Mouse (Mus musculus): ENCODE measurements around the gene Prkch. TPM values are rescaled to one million over a fixed set of nuclear protein-coding genes. Genes with fewer than 3 reads are reported as not detected.

The Prkch gene
- polyA plus RNA-seq, 1 experiment, result 0.02 TPM

DNA sequence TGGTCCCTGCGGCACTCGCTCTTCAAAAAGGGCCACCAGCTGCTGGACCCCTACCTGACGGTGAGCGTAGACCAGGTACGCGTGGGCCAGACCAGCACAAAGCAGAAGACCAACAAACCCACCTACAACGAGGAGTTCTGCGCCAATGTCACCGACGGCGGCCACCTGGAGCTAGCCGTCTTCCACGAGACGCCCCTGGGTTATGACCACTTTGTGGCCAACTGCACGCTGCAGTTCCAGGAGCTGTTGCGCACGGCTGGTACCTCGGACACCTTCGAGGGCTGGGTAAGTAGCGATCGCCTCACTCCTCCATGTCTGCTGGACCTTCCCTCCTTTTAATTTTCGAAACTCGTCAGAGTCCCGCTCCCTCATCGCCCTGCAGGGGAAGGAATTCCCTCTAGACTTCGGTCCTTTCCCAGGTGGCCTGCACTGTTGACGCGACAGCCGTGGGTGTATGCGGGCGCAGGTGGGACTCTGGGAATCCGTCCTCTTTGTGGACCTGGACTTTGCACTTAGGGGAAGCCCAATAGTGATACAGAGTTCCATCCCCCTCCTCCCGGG, 725 bp downstream of the Prkch start:
- no peaks in the 10 kb centered on the region for H3K79me2 ChIP-seq (ENCODE audit: control insufficient read depth, insufficient read depth)

DNA sequence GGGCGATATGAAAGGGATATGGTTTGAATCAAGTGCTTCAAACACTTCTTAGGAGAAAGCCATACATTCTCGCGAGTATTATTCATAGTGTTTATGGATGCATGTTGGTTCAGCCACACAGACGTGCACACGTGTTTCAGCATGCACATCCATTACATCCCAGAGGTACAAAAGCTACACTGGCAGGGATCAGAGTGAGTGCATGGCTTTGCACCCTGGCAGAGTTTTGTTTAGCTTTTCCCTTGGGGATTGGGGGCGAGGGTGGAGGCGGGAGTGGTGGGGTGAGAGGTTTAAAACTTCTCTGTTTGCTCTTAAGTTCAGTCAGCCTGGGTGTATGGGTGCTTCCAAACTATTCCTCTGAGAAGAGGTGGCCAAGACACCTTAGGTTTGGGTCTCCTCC, 1.3 kb downstream of the Prkch start:
- no peaks in the 10 kb centered on the region for H3K79me3 ChIP-seq (ENCODE audit: low read depth)
- H3K36me3 ChIP-seq (ENCODE audit: control insufficient read depth, insufficient read depth), result no peaks in the 10 kb centered on the region
- H3K4me3 ChIP-seq (ENCODE audit: insufficient read depth, poor library complexity, severe bottlenecking), result no peak overlapping the region
- H3ac ChIP-seq (ENCODE audit: control insufficient read depth, insufficient read length, low read depth), result no peak overlapping the region
- H3K27me3 ChIP-seq (ENCODE audit: control insufficient read depth, insufficient read depth, insufficient read length), result peaks cover 46% of the 10 kb centered on the region
- TF ChIP-seq USF1 (IDR thresholded peaks at IDR 0.05; ENCODE audit: low read depth) (no peak), MYOD1 (IDR thresholded peaks at IDR 0.05; ENCODE audit: control insufficient read depth, insufficient read length, low read depth) (no peak), MYOG (IDR thresholded peaks at IDR 0.05; ENCODE audit: control insufficient read depth, extremely low read depth, insufficient read length) (no peak), CTCF (IDR thresholded peaks at IDR 0.05; ENCODE audit: control insufficient read depth, insufficient read depth, insufficient read length) (no peak), CEBPB (IDR thresholded peaks at IDR 0.05; ENCODE audit: low read depth) (no peak), FOSL1 (IDR thresholded peaks at IDR 0.05; ENCODE audit: insufficient read depth, low read length, poor library complexity, severe bottlenecking) (no peak), MAX (IDR thresholded peaks at IDR 0.05) (no peak)
- H3K79me2 ChIP-seq (ENCODE audit: control insufficient read depth, insufficient read depth), result no peaks in the 10 kb centered on the region

More for the DNA sequence above, 725 bp downstream of the Prkch start:
- no peak overlapping the region for H3ac ChIP-seq (ENCODE audit: control insufficient read depth, insufficient read length, low read depth)
- H3K36me3 ChIP-seq (ENCODE audit: control insufficient read depth, insufficient read depth), result no peaks in the 10 kb centered on the region
- H3K79me3 ChIP-seq (ENCODE audit: low read depth), result no peaks in the 10 kb centered on the region
- TF ChIP-seq FOSL1 (IDR thresholded peaks at IDR 0.05; ENCODE audit: insufficient read depth, low read length, poor library complexity, severe bottlenecking) (no peak), MYOD1 (IDR thresholded peaks at IDR 0.05; ENCODE audit: control insufficient read depth, insufficient read length, low read depth) (no peak), MYOG (IDR thresholded peaks at IDR 0.05; ENCODE audit: control insufficient read depth, extremely low read depth, insufficient read length) (no peak), CEBPB (IDR thresholded peaks at IDR 0.05; ENCODE audit: low read depth) (no peak), CTCF (IDR thresholded peaks at IDR 0.05; ENCODE audit: control insufficient read depth, insufficient read depth, insufficient read length) (no peak), USF1 (IDR thresholded peaks at IDR 0.05; ENCODE audit: low read depth) (no peak), MAX (IDR thresholded peaks at IDR 0.05) (no peak)
- H3K4me3 ChIP-seq (ENCODE audit: insufficient read depth, poor library complexity, severe bottlenecking), result no peak overlapping the region
- peaks cover 47% of the 10 kb centered on the region for H3K27me3 ChIP-seq (ENCODE audit: control insufficient read depth, insufficient read depth, insufficient read length)

DNA sequence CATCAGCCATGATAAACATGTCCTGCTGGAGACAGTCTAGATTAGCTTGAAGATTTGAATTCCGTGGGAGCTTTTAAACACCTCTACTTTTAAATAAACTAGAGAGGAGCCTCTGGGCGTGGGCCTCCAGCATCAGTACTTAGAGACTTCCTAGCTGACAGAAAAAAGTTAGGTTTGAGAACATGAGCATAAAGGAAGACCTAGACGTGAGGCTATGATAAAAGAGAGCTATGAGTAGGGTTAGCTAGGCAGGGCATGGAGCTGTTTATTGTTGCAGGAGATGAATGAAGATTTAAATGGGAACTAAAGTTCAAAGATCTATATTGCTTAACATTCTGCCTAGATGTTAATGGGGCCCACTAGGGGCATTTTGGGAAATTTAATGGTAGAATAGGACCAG, 2.7 kb downstream of the Prkch start:
- Histone ChIP-seq H3K36me3 (ENCODE audit: control insufficient read depth, insufficient read depth) (no peaks in the 10 kb centered on the region), H3K79me3 (ENCODE audit: low read depth) (no peaks in the 10 kb centered on the region), H3K4me3 (ENCODE audit: insufficient read depth, poor library complexity, severe bottlenecking) (no peak overlapping the region), H3ac (ENCODE audit: control insufficient read depth, insufficient read length, low read depth) (no peak overlapping the region), H3K79me2 (ENCODE audit: control insufficient read depth, insufficient read depth) (no peaks in the 10 kb centered on the region), H3K27me3 (ENCODE audit: control insufficient read depth, insufficient read depth, insufficient read length) (peaks cover 39% of the 10 kb centered on the region)
- TF ChIP-seq CEBPB (IDR thresholded peaks at IDR 0.05; ENCODE audit: low read depth) (no peak), MYOD1 (IDR thresholded peaks at IDR 0.05; ENCODE audit: control insufficient read depth, insufficient read length, low read depth) (no peak), USF1 (IDR thresholded peaks at IDR 0.05; ENCODE audit: low read depth) (no peak), MYOG (IDR thresholded peaks at IDR 0.05; ENCODE audit: control insufficient read depth, extremely low read depth, insufficient read length) (no peak)

DNA sequence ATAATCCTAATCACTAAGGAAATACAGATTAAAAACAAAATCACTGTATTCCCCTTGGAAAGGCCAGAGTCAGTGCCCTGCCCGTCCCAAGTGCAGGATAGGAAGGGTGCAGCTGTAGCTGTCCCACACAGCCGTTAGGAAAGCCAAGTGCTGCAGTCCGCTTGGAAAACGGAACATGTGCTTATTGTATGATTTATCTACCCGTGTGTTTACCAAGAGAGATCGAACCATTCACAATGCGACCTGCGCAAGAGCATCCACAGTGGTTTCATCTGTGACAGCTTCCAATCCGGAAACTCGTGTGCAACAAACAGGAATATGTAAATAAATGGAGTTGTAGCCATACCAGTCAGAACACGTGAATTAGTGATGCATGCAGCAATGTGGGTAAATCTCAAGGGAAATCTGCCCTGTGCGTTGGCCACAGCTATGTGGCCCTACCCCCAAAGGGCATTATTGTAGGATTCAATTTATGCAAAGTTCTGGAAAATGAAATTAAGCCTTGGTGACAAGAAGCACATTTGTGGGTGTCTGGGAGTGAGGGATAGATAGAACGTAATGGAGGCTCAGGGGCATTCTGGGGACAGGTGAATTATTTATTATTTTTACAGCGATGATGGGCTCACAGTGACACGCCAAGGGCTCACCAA, 6.2 kb downstream of the Prkch start:
- TF ChIP-seq FOSL1 (IDR thresholded peaks at IDR 0.05; ENCODE audit: insufficient read depth, low read length, poor library complexity, severe bottlenecking), result no peak
- no peak for TF ChIP-seq USF1 (IDR thresholded peaks at IDR 0.05; ENCODE audit: low read depth)
- TF ChIP-seq CEBPB (IDR thresholded peaks at IDR 0.05; ENCODE audit: low read depth), result no peak
- no peak for TF ChIP-seq CTCF (IDR thresholded peaks at IDR 0.05; ENCODE audit: control insufficient read depth, insufficient read depth, insufficient read length)
- TF ChIP-seq MYOD1 (IDR thresholded peaks at IDR 0.05; ENCODE audit: control insufficient read depth, insufficient read length, low read depth), result no peak
- TF ChIP-seq MYOG (IDR thresholded peaks at IDR 0.05; ENCODE audit: control insufficient read depth, extremely low read depth, insufficient read length), result no peak
- TF ChIP-seq MAX (IDR thresholded peaks at IDR 0.05), result no peak
- Histone ChIP-seq H3K36me3 (ENCODE audit: control insufficient read depth, insufficient read depth) (no peaks in the 10 kb centered on the region), H3K79me2 (ENCODE audit: control insufficient read depth, insufficient read depth) (no peaks in the 10 kb centered on the region), H3K4me3 (ENCODE audit: insufficient read depth, poor library complexity, severe bottlenecking) (no peak overlapping the region), H3K27me3 (ENCODE audit: control insufficient read depth, insufficient read depth, insufficient read length) (peaks cover 39% of the 10 kb centered on the region), H3K79me3 (ENCODE audit: low read depth) (no peaks in the 10 kb centered on the region), H3ac (ENCODE audit: control insufficient read depth, insufficient read length, low read depth) (no peak overlapping the region)

DNA sequence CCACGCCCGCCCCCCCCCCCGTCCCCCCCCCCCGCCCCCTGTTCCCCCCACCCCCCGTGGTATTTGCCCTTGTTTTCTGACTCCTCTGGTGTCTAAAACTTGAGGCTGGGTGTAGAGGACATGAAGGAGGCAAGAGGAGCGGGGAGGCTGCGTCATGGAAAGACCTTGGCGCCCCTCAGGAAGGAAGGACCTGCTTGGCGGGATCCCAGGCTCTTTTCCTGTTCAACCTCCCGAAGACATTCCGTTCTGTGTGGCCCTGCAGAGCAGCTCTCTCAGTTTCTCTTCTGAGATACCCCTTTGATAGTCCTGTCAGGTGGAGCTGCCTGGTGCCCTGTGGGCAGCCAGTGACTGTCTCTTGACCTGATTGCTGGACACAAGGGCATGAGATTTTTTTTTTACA, 7.0 kb downstream of the Prkch start:
- Histone ChIP-seq H3K36me3 (ENCODE audit: control insufficient read depth, insufficient read depth) (no peaks in the 10 kb centered on the region), H3K4me3 (ENCODE audit: insufficient read depth, poor library complexity, severe bottlenecking) (no peak overlapping the region), H3K27me3 (ENCODE audit: control insufficient read depth, insufficient read depth, insufficient read length) (peaks cover 43% of the 10 kb centered on the region), H3ac (ENCODE audit: control insufficient read depth, insufficient read length, low read depth) (no peak overlapping the region), H3K79me2 (ENCODE audit: control insufficient read depth, insufficient read depth) (no peaks in the 10 kb centered on the region), H3K79me3 (ENCODE audit: low read depth) (no peaks in the 10 kb centered on the region)
- TF ChIP-seq CEBPB (IDR thresholded peaks at IDR 0.05; ENCODE audit: low read depth) (no peak), FOSL1 (IDR thresholded peaks at IDR 0.05; ENCODE audit: insufficient read depth, low read length, poor library complexity, severe bottlenecking) (no peak), MYOD1 (IDR thresholded peaks at IDR 0.05; ENCODE audit: control insufficient read depth, insufficient read length, low read depth) (no peak), USF1 (IDR thresholded peaks at IDR 0.05; ENCODE audit: low read depth) (no peak)
